Mouse (Mus musculus) G1E (cell line): Measurements from ENCODE around the gene Nfkbia.

ENCODE experiments used
- CTCF ChIP-seq: IDR thresholded peaks from 2 replicates; pipeline ENCODE4 v1.5.1; 2012; ENCODE audit warnings: low read depth, low read length, inconsistent platforms, mixed read lengths
- GATA1 ChIP-seq: IDR thresholded peaks from 2 replicates; pipeline ENCODE4 v1.6.1; 2012; ENCODE audit warnings: borderline replicate concordance, low read length, inconsistent platforms, mixed read lengths
- GATA2 ChIP-seq: IDR thresholded peaks from 2 replicates; pipeline ENCODE4 v1.6.1; 2012; ENCODE audit warnings: low read depth, low read length, inconsistent platforms, borderline replicate concordance
- POLR2AphosphoS5 ChIP-seq: IDR thresholded peaks from 2 replicates; pipeline ENCODE4 v1.6.1; 2012; ENCODE audit warnings: low read depth, low read length, inconsistent platforms; ENCODE audit not compliant: insufficient replicate concordance
- TAL1 ChIP-seq: conservative IDR thresholded peaks from 2 replicates; pipeline ENCODE4 v1.6.1; 2012; ENCODE audit warnings: low read depth, low read length, inconsistent platforms, mixed read lengths

GRCm38 (mm10) chr12:55446366-55446745 lies 46.1 kb downstream of the Nfkbia start:
- TF ChIP-seq TAL1 (no peak), CTCF (no peak), GATA1 (no peak), POLR2AphosphoS5 (no peak), GATA2 (no peak)
